ENCODE assay signal across 8 mouse cellular contexts in genomic region chr3:41564471-41565213, GRCm38 (mm10). TPM values are rescaled to one million over a fixed set of nuclear protein-coding genes. Genes with fewer than 3 reads are reported as not detected.
DNase-seq lines count a peak whose midpoint lies in the region.

No protein-coding gene starts in this region.

- H3K9me3 ChIP-seq in megakaryocyte, embryonic 14.5 days: no peaks in the 10 kb centered on the region

- peaks cover 17% of the 10 kb centered on the region for H3K27me3 ChIP-seq in megakaryocyte, embryonic 14.5 days (replicated peaks)

- DNase-seq in adrenal gland, adult 18-20 months (ENCODE audit: low spot score in 2 of 2): peak; percentile 71 to 75
- peak; percentile 78 for DNase-seq in embryo, embryonic 10 days (ENCODE audit: low spot score)
- DNase-seq in gastrocnemius, postnatal 10 days: peak; percentile 68
- peak; percentile 90 for DNase-seq in induced T-regulatory cell, adult 2 months (ENCODE audit: low read depth)
- peak; percentile 56 to 83 for DNase-seq in left cerebral cortex, postnatal 10 days (ENCODE audit: extremely low spot score in 1 of 2, low spot score in 2 of 2)
- DNase-seq in right cerebral cortex, postnatal 10 days (ENCODE audit: low spot score in 2 of 2): peak; percentile 73 to 85
- peak; percentile 64 for DNase-seq in urinary bladder, postnatal 25 days (ENCODE audit: low spot score)

- H3K4me1 ChIP-seq in megakaryocyte, embryonic 14.5 days: peaks cover 20% of the 10 kb centered on the region

- peak overlapping the region; percentile 93 for H3K4me3 ChIP-seq in megakaryocyte, embryonic 14.5 days (replicated peaks)

- H3K36me3 ChIP-seq in megakaryocyte, embryonic 14.5 days (replicated peaks; ENCODE audit: low read length): no peaks in the 10 kb centered on the region

- intact Hi-C loops in left cerebral cortex, postnatal 10 days (cut with DNase I): loop anchor here (5.0 to 10.0 kb wide), 3 partner anchors 160 to 382 kb away; no protein-coding TSS in a partner anchor

RNA-seq across cellular contexts. Expression of gene Jade1, which starts 9.1 kb away (rescaled TPM):
- 10 to 100 TPM; 42.0 to 46.9 TPM for total RNA-seq in adrenal gland, adult 18-20 months (2021)
- total RNA-seq in gastrocnemius, postnatal 10 days (2021): 10 to 100 TPM; 26.0 to 31.1 TPM
- total RNA-seq in left cerebral cortex, postnatal 10 days (2021): 10 to 100 TPM; 23.0 to 25.3 TPM
- polyA plus RNA-seq in megakaryocyte, embryonic 14.5 days (2012; ENCODE audit: insufficient read depth, low replicate concordance): 1.5 TPM in 1 of 2 replicates, not detected in the other

Comparison
In these comparisons a context has a peak if more than half of its experiments do, and no peak if none do; other contexts are left out.
1. Peak in every context shown above with its lines: DNase-seq and H3K4me3 ChIP-seq.